Mouse (Mus musculus) NIH3T3 (cell line): ENCODE data around the gene Dennd1b.
A peak's percentile ranks its signal among the peaks of the same experiment; 100 is the strongest.

Experiments
- DNase-seq: peaks from one replicate; pipeline ENCODE4 v3.0.0-alpha.2; 2012; ENCODE audit warnings: low read depth

The Dennd1b gene

GRCm38 (mm10) chr1:139192635-139193034, 229.4 kb downstream of the Dennd1b start:
- DNase-seq, result no peak

DNA sequence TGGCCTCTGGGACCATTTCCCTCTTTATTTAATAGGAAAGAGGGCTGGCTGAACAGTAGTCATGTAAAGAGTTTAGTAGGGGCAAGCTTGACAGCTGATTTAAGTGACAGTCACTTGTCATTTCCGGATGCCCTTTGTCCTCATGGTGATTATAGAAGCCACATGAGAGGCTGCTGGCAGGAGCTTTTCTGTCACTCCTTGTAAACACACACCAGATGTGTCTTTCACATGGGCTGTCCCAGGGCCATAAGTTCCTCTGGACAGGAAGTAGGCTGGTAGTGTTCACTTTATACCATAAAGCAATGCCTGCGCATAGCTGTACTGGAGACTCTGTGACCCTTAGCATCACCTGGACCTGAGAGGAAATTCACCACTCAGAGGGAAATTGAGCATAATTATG, 230.8 kb downstream of the Dennd1b start:
- no peak for DNase-seq

GRCm38 (mm10) chr1:139194428-139195028, 231.3 kb downstream of the Dennd1b start:
- DNase-seq, result no peak

- no peak for DNase-seq
These were observed 239.8 kb downstream of the Dennd1b start for GRCm38 (mm10) chr1:139203026-139203425.

DNA sequence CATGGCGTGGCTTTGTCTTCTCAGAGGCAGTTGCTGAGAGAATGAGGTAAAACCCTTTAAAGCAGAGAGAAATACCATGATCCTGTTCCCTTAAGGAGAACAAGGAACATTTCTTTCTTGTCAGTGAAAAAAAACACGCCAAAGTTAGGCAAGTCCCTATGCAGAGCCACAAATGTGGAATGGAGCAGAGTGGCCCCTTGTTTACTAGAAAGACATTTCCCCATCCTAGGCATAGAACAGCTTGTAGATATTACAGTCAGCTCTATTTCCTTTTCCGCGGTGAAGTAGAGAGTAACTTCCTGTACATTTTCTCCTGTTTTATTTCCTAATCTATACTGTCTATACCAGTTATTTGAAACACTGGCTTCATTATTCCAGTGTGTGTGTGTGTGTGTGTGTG, 243.0 kb downstream of the Dennd1b start:
- DNase-seq, result no peak

DNA sequence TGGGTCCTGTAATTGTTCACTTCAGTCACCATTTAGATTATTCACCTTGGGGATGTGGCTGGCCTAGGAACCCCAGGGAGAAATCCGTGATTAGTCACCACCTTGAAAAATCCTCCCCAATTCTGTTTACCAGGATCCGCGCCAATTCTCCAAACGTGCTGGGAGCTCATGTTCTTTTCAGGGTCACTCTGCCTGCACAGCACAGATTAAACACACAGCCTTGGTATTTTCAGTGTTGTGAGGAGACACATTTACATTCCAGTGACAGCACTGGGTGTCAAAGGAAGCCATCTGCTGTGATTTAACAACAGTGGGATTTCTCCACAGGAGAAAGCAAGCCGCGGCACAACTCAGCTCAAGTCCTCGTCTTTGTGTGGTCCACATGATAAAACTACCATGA, 246.6 kb downstream of the Dennd1b start:
- DNase-seq, result peak; percentile 58

GRCm38 (mm10) chr1:139210505-139210904, 247.3 kb downstream of the Dennd1b start:
- no peak for DNase-seq

GRCm38 (mm10) chr1:139215311-139215710, 252.1 kb downstream of the Dennd1b start:
- no peak for DNase-seq

DNA sequence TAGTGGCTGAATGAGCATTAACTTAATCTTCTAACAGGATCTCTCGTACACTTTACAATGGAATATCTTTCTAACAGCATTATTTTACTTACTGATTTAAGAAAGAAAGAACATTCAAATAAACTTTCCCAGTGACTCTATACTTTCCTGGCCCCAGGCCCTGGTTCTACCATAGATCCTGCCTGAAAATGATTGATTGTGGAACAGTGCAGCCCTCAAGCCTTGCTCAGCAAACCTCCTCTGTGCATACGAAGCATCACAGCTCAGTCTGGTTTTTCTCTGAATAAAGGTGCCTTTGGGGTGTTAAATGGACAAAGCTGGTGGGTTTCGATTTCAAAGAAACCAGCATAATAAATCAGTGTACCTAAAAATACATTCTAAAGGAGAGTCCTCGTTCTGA, 260.6 kb downstream of the Dennd1b start:
- DNase-seq, result peak; percentile 25

DNA sequence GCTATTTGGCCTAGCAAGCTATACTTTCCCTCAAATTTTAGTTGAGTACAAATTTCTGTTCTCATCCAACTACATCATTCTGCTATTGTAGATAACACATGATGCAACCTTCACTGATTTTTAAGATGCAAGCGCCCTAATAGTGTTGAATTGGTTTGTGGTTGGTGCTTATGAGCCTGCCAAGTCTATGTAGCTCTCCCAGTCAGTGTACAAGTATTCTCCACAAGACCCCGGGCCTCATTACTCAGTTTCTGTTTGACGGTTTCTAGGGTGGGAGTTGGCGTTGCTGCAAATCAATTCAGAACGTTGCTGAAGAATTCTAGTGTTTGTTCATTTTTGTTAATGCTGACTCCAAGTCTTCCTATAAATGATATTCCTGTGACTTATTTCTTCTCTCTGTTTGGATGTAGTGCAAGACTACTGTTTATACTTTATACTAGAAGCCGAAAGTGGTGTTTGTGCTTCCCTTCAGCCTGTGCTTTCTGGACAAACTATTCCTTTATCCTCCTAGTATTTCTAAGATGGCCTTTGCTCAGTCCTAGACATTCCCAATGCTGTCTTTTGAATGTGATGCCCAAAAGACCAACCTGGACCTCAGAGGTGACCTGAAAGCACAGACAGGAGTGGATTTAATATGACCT, 261.2 kb downstream of the Dennd1b start:
- DNase-seq, result peak; percentile 27
